Mouse (Mus musculus) erythroblast, embryonic 14.5 days (primary cell): Measurements from ENCODE around the gene Npr3.

ENCODE experiments used
- GATA1 ChIP-seq: IDR thresholded peaks from 2 replicates; pipeline ENCODE4 v1.6.1; 2012; ENCODE audit warnings: low read length, inconsistent platforms, mixed read lengths
- TAL1 ChIP-seq: IDR thresholded peaks from 3 replicates; pipeline ENCODE4 v1.6.1; 2012; ENCODE audit warnings: low read length, inconsistent platforms, mixed read lengths

GRCm38 (mm10) chr15:11794632-11795031 is 112.5 kb downstream of the Npr3 start:
- TF ChIP-seq GATA1 (no peak), TAL1 (no peak)
